Mouse (Mus musculus) embryonic facial prominence, embryonic 15.5 days (tissue): ENCODE results near the gene Mocs1. TPM values are rescaled to one million over a fixed set of nuclear protein-coding genes. Genes with fewer than 3 reads are reported as not detected.

Experiments
- ATAC-seq: fragments of 200-750 bp; cut with Nextera tagmentation; 2 replicates; pipeline ENCODE4 v1.8.0; 2017; ENCODE audit warnings: low read depth, moderate TSS enrichment; ENCODE audit not compliant: insufficient number of reproducible peaks, low FRiP score, low TSS enrichment
- H3K27ac ChIP-seq: fragments of 300-500 bp; sonication (generic); replicated peaks from 2 replicates; pipeline ENCODE4 v1.5.1; 2015; ENCODE audit warnings: mild to moderate bottlenecking, inconsistent platforms
- H3K27me3 ChIP-seq: fragments of 300-500 bp; sonication (generic); 2 replicates; pipeline ENCODE4 v1.6.1; 2015; ENCODE audit warnings: inconsistent platforms
- H3K36me3 ChIP-seq: fragments of 300-500 bp; sonication (generic); 2 replicates; pipeline ENCODE4 v1.6.1; 2015; ENCODE audit warnings: mild to moderate bottlenecking, inconsistent platforms
- H3K4me1 ChIP-seq: fragments of 300-500 bp; sonication (generic); 2 replicates; pipeline ENCODE4 v1.6.1; 2015; ENCODE audit warnings: inconsistent platforms
- H3K4me2 ChIP-seq: fragments of 300-500 bp; sonication (generic); replicated peaks from 2 replicates; pipeline ENCODE4 v1.6.1; 2015; ENCODE audit warnings: mild to moderate bottlenecking, inconsistent platforms
- H3K4me3 ChIP-seq: fragments of 300-500 bp; sonication (generic); replicated peaks from 2 replicates; pipeline ENCODE4 v1.5.1; 2015; ENCODE audit warnings: mild to moderate bottlenecking, inconsistent platforms
- H3K9ac ChIP-seq: fragments of 300-500 bp; sonication (generic); 2 replicates; pipeline ENCODE4 v1.6.1; 2015; ENCODE audit warnings: inconsistent platforms
- H3K9me3 ChIP-seq: fragments of 300-500 bp; sonication (generic); replicated peaks from 2 replicates; pipeline ENCODE4 v1.6.1; 2016; ENCODE audit warnings: inconsistent platforms
- WGBS: fragments of 180-500 bp; shearing (Covaris S2); methylation state at CpG from one replicate; pipeline ENCODE4 v1.1.7; 2015; 5-methylcytosine and 5-hydroxymethylcytosine counted together
- polyA plus RNA-seq: library from polyadenylated mRNA; unstranded; fragments of >200 nt; fragmentation: Nextera tagmentation; extraction: Ambion mirVana; gene quantifications from 2 replicates; pipeline ENCODE4 v1.2.1, GENCODE M21; 2015

Mocs1 gene
- polyA plus RNA-seq, 1 experiment from 2014 or later = 11.3 TPM

GRCm38 (mm10) chr17:49416228-49416627 is 11.9 kb upstream of the Mocs1 start:
- no peaks in the 10 kb centered on the region for H3K9me3 ChIP-seq
- ATAC-seq = no peak
- no peaks in the 10 kb centered on the region for H3K27me3 ChIP-seq
- H3K9ac ChIP-seq = no peak overlapping the region
- no peak overlapping the region for H3K27ac ChIP-seq
- no peak overlapping the region for H3K4me3 ChIP-seq
- WGBS = 61% methylated on average over 3 of the region's 3 CpGs
- no peaks in the 10 kb centered on the region for H3K36me3 ChIP-seq
- H3K4me1 ChIP-seq = no peaks in the 10 kb centered on the region
- H3K4me2 ChIP-seq = no peak overlapping the region

DNA sequence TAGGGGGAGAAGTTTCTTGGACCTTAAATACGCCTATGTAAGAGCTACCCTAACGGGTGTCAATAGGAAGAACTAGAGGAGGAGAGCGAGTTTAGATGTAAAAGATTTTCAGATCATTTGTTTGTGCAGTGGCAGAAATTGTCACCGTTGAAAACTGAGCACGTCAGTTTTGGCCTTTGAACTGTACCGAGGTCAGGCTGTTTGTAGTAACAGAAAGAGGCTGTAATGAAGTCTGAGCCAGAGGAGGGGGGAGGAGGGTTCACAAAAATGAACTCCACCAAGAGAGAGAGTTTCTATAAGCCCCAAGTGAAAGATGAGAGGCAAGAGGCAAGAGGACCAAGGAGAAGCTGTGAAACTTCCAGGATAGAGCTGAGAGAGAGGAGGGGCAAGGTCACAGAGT is 8.3 kb upstream of the Mocs1 start:
- H3K9ac ChIP-seq = no peak overlapping the region
- H3K36me3 ChIP-seq = no peaks in the 10 kb centered on the region
- ATAC-seq = no peak
- no peak overlapping the region for H3K4me2 ChIP-seq
- no peaks in the 10 kb centered on the region for H3K27me3 ChIP-seq
- H3K27ac ChIP-seq = no peak overlapping the region
- no peak overlapping the region for H3K4me3 ChIP-seq
- 51% methylated on average over 6 of the region's 6 CpGs for WGBS
- H3K4me1 ChIP-seq = no peaks in the 10 kb centered on the region
- no peaks in the 10 kb centered on the region for H3K9me3 ChIP-seq

DNA sequence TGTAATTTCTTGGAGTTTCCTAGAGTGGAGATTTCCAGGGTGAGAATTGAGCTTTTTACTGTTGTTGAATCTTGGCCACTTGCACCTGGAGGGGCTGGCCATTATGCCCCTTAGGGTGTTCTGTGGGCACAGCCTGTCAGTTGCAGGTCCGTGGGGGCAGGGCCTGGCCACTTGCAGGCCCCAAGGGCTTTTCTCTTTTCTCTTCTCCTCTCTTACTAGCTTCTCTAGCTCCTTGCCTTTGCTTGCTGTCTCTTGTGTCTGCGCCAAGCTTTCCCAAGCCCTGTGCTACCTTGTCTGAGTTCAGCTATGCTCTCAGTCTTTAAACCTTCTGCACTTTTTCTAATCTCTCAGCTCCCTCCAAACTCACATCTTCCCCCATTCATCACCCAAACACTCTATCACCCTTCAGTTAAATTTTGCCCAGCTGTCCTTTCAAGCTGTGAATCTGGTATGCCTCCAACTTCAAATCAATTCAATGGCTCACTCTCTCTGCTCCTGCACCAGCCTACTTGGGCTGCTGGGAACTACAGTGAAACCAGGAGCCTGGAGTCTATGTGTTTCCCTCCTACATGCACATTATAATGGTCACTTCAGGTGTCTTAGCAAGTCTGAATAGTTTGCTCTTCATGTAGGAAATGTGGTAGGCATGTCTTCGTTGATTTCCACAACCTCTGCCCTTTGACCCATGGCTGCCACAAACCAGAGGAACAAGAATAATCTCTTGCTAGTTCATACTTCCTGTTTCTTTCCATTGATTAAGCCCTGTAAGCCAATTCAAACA is 5.7 kb upstream of the Mocs1 start:
- 59% methylated on average over 3 of the region's 3 CpGs for WGBS
- Histone ChIP-seq H3K4me2 (no peak overlapping the region), H3K4me3 (no peak overlapping the region), H3K27ac (no peak overlapping the region), H3K9me3 (no peaks in the 10 kb centered on the region), H3K36me3 (no peaks in the 10 kb centered on the region), H3K27me3 (no peaks in the 10 kb centered on the region), H3K4me1 (no peaks in the 10 kb centered on the region), H3K9ac (no peak overlapping the region)
- no peak for ATAC-seq

GRCm38 (mm10) chr17:49423067-49423325 is 5.2 kb upstream of the Mocs1 start:
- no peak for ATAC-seq
- WGBS = 78% methylated on average over 2 of the region's 2 CpGs

DNA sequence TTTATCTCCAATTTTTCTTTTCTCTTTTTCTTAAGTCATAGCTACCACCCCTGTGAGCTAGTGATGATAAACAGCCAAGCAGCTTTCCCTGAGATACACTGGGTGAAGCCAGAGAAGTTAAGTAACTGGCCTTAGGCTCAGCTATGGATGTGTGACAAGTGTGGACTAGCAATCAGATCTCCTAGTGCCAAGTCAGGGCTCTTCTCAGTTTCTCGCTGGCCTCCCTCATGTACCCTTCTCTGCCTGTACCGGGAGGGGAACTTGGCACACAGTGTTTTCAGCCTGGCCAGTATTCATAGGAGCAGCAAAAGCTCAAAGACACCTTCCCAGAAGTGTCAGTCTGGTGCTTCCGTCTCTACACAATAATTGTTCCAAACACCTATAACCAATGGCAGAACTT is 4.3 kb upstream of the Mocs1 start:
- H3K27ac ChIP-seq = no peak overlapping the region
- H3K9me3 ChIP-seq = no peaks in the 10 kb centered on the region
- H3K4me2 ChIP-seq = no peak overlapping the region
- no peaks in the 10 kb centered on the region for H3K36me3 ChIP-seq
- H3K27me3 ChIP-seq = no peaks in the 10 kb centered on the region
- peaks cover 4% of the 10 kb centered on the region for H3K4me1 ChIP-seq
- H3K4me3 ChIP-seq = no peak overlapping the region
- WGBS = 79% methylated on average over 3 of the region's 3 CpGs
- no peak overlapping the region for H3K9ac ChIP-seq
- ATAC-seq = no peak

More at GRCm38 (mm10) chr17:49423067-49423325, 5.2 kb upstream of the Mocs1 start:
- Histone ChIP-seq H3K4me1 (no peaks in the 10 kb centered on the region), H3K36me3 (no peaks in the 10 kb centered on the region), H3K9me3 (no peaks in the 10 kb centered on the region), H3K9ac (no peak overlapping the region), H3K4me3 (no peak overlapping the region), H3K27ac (no peak overlapping the region), H3K27me3 (no peaks in the 10 kb centered on the region), H3K4me2 (no peak overlapping the region)

DNA sequence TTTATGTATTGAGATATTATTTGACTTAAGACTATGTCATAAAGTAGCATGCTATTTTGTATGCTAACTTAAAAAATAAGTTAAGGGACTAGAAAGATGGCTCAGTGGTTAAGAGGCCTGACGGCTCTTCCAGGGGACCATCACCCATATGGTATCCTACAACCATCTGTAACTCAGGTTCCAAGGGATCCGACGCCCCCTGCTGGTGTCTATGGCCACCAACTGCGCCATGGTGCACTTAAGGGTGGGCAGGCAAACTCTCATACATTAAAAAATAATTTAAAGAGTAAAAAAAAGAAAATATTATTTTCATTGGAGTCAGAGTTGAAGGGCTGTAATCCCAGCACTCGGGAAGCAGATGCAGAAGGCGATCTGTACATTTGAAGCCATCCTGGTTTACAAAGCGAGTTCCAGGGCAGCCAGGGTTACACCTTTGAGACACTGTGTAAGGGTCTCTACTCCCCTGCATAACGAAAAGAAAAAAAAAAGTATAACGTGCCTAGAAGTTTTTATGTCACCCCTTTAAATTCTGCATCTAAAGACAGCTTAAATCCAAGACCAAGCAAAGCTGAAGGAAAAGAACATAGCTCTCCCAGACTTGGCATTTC is 427 bp upstream of the Mocs1 start:
- Histone ChIP-seq H3K9ac (no peak overlapping the region), H3K9me3 (no peaks in the 10 kb centered on the region), H3K4me1 (peaks cover 33% of the 10 kb centered on the region), H3K4me2 (peak overlapping the region; percentile 84), H3K27ac (no peak overlapping the region), H3K4me3 (peak overlapping the region; percentile 86), H3K36me3 (no peaks in the 10 kb centered on the region), H3K27me3 (no peaks in the 10 kb centered on the region)
- 16% methylated on average over 9 of the region's 9 CpGs for WGBS
- ATAC-seq = no peak

- Histone ChIP-seq H3K4me3 (peak overlapping the region; percentile 86), H3K27me3 (no peaks in the 10 kb centered on the region), H3K27ac (peak overlapping the region; percentile 80), H3K9me3 (no peaks in the 10 kb centered on the region), H3K4me2 (peak overlapping the region; percentile 84), H3K9ac (peak overlapping the region; percentile 87), H3K4me1 (peaks cover 38% of the 10 kb centered on the region), H3K36me3 (no peaks in the 10 kb centered on the region; the same call in 1 of the 2 replicates)
- WGBS = 41% methylated on average over 13 of the region's 13 CpGs
- ATAC-seq = no peak
Observed at GRCm38 (mm10) chr17:49428751-49429415, 721 bp downstream of the Mocs1 start.

DNA sequence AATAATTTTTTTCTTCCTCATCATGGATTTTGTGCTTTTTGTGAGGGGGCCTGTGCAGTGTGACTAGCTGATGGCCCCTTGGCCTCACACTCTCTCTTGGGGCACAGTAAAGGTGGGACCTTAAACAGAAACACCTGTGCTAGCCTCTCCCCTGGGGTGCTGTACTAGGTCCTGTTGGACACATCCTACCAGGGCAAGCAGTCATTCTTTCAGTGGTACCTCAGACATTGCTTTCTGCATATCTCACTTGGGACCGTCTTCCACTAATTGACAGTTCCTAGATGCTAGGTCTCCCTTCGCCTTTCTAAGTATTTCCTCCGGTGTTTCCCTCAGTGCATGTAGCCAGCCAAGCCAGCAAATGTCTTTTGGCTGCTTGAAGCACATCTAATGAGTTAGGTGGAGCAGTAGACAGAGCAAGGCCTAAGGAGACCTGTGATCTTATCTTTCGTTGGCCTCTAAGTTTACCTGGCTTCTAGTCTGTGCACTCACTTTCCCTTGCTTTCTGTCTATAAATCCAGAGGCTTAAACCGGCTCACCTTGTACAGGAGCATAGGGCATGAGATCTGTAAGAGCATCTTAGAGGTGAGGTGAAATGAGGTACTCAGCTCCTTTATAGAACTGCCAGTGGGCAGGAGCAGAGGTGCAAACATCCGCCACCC is 1.4 kb downstream of the Mocs1 start:
- peaks cover 6% of the 10 kb centered on the region for H3K36me3 ChIP-seq
- no peak overlapping the region for H3K9ac ChIP-seq
- 82% methylated on average over 6 of the region's 6 CpGs for WGBS
- H3K4me1 ChIP-seq = peaks cover 38% of the 10 kb centered on the region
- no peaks in the 10 kb centered on the region for H3K9me3 ChIP-seq
- peak overlapping the region; percentile 86 for H3K4me3 ChIP-seq
- H3K27ac ChIP-seq = 0 out of 2 replicates have a peak overlapping the region, but pooled peaks have one; percentile 0
- peak overlapping the region; percentile 84 for H3K4me2 ChIP-seq
- no peaks in the 10 kb centered on the region for H3K27me3 ChIP-seq
- no peak for ATAC-seq

- 0 out of 2 replicates have a peak overlapping the region, but pooled peaks have one; percentile 0 for H3K27ac ChIP-seq
- WGBS = 76% methylated on average over 6 of the region's 6 CpGs
- ATAC-seq = no peak
- peaks cover 11% of the 10 kb centered on the region for H3K36me3 ChIP-seq
- no peaks in the 10 kb centered on the region for H3K9me3 ChIP-seq
- no peak overlapping the region for H3K9ac ChIP-seq
- H3K4me2 ChIP-seq = peak overlapping the region; percentile 22
- peaks cover 38% of the 10 kb centered on the region for H3K4me1 ChIP-seq
- H3K4me3 ChIP-seq = peak overlapping the region; percentile 86; the same call in 1 of the 2 replicates
- H3K27me3 ChIP-seq = no peaks in the 10 kb centered on the region
Observed at GRCm38 (mm10) chr17:49430136-49430535, 2.0 kb downstream of the Mocs1 start.

DNA sequence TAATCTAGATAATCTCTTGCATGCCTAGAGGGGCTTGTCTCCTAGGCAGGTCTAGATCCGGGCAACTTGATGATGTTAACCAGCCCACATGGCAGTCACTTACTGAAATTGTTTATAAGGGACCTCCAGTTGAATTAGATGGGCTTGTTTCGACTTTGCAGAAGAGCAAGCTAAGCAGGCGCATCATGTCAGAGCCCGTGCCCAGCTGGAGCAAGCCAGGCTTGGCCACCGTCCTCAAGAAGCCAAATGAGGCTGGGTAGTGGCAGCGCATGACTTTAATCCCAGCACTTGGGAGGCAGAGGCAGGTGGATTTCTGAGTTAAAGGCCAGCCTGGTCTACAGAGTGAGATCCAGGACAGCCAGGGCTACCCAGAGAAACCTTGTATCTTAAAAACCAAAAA is 3.0 kb downstream of the Mocs1 start:
- no peak for ATAC-seq
- no peak overlapping the region for H3K4me3 ChIP-seq
- peaks cover 21% of the 10 kb centered on the region for H3K36me3 ChIP-seq
- H3K9me3 ChIP-seq = no peaks in the 10 kb centered on the region
- 87% methylated on average over 6 of the region's 6 CpGs for WGBS
- peaks cover 38% of the 10 kb centered on the region for H3K4me1 ChIP-seq
- no peak overlapping the region for H3K9ac ChIP-seq
- no peak overlapping the region for H3K27ac ChIP-seq
- no peak overlapping the region for H3K4me2 ChIP-seq
- no peaks in the 10 kb centered on the region for H3K27me3 ChIP-seq

DNA sequence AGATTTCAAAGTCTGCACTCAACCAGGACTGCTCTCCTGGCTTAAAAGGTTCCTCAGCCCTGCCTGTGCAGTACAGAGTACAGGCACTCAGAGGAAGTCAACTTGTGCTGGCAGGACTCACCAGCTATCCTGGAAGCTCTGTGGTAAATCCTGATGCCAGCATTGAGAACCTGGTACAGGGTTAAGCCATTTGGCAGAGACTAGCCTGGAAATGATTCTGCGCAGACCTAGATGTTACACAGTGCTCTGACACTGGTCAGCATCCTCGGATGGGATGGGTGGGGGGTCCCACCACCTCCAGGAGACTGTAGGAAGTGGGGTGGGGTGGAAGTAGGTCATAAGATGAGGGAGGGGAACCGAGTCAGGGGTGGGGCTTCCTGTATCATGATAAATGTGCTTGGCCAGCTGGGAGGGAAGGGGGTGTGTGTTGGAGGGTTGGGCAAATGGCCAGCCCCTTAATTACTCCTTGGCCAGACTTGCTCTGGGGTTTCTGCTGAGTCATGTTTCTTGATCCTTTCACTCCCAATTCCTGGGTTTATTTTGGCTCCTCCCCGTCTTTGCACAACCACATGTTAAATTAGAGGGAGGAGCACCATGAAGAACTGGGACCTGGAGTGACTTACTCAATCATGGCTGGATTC is 4.0 kb downstream of the Mocs1 start:
- no peaks in the 10 kb centered on the region for H3K9me3 ChIP-seq
- H3K4me3 ChIP-seq = no peak overlapping the region
- peaks cover 29% of the 10 kb centered on the region for H3K36me3 ChIP-seq
- peaks cover 38% of the 10 kb centered on the region for H3K4me1 ChIP-seq
- 57% methylated on average over 4 of the region's 4 CpGs for WGBS
- no peaks in the 10 kb centered on the region for H3K27me3 ChIP-seq
- peak overlapping the region; percentile 45; the same call in 1 of the 2 replicates for H3K27ac ChIP-seq
- H3K4me2 ChIP-seq = no peak overlapping the region
- ATAC-seq = no peak
- no peak overlapping the region for H3K9ac ChIP-seq
